Mouse (Mus musculus) lung, postnatal 25 days (tissue): ENCODE results near the gene Cyp17a1.

Source experiments
- DNase-seq: peaks from one replicate; pipeline ENCODE4 v3.0.0; 2022; ENCODE audit warnings: low spot score

Cyp17a1 gene

DNA sequence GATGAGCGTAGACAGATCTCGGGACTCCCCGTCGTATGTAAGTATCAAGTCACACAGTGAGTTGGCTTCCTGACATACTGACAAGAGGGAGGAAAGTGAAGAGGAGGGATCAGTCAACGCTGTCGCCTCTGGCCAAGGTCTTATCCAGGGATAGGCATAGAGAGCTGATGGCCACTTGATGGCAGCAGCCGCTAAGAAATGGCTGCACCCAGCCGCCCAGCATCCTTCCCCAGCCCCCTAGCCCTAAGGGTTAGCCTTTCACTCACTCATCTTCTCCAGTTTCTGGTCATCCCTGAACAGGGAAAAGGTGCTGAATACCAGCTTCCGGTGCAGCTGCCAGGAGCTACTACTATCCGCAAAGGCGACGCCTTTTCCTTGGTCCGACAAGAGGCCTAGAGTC is 2.3 kb downstream of the Cyp17a1 start:
- peak; percentile 32 for DNase-seq

DNA sequence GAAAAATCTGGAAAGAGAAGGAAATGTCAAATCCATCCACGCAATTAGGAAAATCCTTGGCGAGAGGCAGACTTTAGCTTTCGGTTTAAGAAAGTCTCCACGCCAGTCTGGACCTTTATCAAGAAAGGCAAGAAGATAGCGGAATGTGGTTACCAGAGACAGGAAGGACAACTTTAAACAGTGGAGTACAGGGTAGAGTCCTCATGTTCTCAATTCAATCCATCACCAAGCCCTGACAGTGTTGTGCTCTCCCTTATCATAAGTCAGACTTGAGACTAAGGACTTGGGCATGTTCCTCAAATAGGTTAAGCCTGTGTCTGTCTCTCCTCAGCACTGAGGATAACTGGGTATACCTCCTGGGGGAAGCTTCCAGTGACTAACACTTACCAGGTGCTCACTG is 3.2 kb downstream of the Cyp17a1 start:
- DNase-seq = no peak

DNA sequence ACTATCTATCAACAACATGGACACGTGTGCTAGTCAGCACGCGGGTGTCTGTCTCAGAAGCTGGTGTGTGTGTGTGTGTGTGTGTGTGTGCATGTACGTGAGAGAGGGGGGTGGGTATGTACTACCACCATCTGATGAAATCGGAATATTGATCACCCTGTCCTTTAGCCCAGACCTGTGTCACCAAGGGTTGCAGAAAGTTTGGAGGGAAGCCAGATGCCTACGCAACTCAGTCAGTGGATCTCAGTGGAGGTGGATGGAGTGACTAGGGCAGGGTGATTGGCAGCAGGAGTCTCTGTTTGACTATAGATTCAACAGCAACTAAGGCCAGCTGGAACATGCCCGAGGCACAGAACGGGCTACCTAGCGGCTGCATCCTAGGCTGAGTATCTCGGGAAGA is 4.7 kb downstream of the Cyp17a1 start:
- no peak for DNase-seq

DNA sequence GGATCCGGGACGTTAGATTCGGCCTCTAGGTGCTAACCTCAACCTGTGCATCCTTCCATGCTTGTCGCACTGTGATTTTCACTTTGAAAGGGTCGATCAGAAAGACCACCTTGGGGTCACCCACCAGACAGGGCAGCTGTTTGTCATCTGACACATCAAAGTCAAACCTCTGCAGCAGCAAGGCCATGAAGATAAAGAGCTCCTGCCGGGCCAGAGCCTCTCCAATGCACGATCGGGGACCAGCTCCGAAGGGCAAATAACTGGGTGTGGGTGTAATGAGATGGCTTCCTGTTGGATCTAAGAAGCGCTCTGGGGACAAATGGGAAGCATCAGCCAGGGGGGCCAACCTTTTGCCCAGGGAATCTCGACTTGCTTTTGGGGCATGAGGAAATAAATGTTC is 5.7 kb downstream of the Cyp17a1 start:
- DNase-seq = no peak

DNA sequence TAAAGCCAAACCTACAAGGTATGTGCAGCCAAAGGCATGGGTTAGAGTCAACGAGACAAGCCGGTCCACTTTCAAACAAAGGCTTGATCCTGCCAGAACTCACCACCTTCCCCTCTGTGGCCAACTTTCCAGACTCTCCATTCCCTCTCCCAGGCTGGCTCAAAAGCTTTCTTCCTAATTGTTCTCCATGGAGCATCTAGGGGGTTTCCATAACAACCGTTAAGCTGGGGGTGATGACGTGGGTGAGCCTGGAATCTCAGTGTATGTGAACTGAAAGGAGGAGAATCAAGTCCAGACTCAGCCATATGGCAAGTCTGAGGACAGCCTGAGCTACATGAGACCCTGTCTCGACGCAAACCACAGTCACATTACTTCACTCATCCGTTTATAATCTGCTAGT is 7.5 kb downstream of the Cyp17a1 start:
- no peak for DNase-seq

DNA sequence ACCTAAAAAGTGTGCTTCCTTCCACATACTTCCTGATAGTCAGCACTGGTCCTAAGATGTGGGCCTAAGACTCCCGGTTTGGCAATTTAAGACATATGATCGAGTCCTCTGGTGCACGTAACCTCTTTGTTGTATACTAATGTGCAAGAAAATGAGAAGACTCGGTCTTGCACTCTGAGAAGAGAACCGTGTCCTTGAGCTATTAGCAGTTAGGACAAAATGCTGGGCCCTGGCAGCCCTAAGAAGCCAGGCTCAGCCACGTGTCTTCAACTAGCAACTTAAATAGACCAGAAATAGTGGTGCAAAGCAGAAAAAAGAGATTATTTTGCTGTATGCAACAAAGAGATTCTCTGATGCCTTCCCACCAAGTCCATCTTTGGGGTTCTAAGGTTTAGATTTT is 10.2 kb downstream of the Cyp17a1 start:
- DNase-seq = no peak

DNA sequence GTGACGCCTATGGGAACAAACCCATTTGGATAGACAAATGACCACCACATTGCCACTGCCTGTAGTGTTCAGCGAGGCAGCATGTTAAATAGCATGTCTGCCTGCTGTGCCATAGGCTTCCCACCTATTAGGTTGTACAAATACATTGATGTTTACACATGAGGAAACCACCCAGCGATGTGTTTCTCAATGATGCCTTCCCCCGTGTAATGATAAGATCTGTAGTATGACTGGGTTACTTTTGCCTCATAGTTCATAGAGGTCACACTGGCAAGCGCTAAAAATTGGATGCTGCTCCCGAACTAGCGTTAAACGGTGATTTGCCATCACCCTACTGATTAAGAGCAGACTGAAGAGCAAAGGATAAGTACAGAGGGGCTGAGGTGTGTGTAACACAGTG is 10.8 kb downstream of the Cyp17a1 start:
- DNase-seq = no peak

DNA sequence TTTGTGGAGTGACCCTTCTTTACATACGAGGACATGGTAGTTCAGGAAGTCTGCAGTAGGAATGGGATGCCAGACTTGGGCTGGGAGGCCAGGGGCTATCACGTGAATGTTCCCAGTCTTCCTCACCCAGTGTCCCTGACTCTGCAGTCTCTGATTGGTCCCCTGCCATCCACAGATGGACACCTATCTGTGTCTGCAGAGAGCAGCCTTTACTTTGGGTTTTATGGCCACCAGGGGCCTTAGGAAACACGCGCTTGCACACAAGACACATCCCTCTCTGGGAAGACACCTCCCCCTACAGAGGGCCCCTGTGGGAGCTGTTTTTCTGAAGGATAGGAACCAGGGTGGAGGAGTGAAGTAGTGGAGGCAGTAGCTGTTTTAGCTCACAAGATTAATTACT is 11.5 kb downstream of the Cyp17a1 start:
- no peak for DNase-seq

DNA sequence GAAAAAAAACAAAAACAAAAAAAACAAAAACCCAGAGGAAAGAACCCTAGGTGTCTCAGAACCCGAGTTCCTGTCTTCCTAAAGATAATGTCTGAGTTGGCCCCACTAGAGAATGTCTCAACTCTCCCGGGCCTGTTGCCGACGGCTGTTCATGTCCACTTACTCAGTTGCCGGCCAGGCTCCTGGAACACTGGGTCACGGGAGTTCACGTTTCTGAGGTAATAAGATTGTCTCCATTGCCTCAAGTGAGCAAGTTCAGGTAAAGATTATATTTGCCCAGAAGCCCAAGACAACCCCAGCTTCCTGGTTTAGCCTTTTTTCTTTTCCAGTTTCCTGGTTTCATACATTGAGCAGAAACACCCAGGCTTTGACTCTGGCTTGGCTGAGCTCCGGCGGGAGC is 14.1 kb downstream of the Cyp17a1 start:
- DNase-seq = peak; percentile 50

DNA sequence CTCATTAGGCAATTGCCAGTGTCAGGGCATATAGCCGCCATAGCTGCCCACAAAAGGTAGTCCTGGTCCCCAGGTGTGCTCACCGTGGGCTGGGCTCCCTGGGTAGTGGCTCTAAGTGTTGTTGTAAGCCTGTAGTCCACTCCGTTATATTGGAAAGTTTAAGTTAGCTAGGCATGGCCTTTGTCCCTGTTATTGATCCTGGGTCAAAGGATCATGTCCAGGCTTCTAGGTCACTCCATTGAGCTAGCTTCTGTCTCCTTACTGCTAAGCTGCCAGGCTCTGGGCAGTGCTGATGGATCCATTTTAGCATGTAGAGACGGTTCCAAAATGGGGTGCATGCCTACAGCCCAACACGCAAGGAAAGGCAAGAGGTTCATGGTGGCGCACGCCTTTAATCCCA is 14.6 kb downstream of the Cyp17a1 start:
- DNase-seq = no peak

DNA sequence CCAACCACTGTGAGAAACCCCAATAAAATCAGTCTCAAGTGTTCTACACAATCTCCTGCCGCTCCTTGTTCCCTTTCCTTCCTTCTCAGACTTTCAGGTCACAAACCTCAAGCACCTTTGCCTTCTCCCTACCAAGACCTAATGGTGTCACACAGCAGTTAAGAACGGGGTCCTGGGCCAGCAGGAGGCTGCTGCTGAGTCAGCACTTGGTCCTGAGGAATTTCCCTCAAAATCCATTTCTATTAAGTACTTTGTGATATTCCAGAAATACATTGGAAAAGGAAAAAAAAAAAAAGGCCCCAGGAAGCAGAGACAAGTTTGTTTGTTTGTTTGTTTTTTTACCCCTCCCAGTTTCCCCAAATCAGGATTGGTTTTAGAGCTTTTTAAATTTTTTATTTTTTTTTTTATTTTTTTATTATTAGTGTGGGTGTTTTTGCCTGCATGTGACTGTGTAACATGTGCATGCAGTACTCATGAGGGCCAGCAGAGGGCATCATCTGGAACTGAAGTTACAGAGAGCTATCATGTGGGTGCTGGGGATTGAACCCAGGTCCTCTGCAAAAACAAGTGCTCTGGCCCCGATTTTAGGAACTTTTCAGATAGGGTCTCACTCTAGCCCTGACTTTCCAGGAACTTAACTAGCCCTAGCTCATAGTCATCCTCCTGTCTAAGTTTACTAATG is 15.5 kb downstream of the Cyp17a1 start:
- DNase-seq = no peak

DNA sequence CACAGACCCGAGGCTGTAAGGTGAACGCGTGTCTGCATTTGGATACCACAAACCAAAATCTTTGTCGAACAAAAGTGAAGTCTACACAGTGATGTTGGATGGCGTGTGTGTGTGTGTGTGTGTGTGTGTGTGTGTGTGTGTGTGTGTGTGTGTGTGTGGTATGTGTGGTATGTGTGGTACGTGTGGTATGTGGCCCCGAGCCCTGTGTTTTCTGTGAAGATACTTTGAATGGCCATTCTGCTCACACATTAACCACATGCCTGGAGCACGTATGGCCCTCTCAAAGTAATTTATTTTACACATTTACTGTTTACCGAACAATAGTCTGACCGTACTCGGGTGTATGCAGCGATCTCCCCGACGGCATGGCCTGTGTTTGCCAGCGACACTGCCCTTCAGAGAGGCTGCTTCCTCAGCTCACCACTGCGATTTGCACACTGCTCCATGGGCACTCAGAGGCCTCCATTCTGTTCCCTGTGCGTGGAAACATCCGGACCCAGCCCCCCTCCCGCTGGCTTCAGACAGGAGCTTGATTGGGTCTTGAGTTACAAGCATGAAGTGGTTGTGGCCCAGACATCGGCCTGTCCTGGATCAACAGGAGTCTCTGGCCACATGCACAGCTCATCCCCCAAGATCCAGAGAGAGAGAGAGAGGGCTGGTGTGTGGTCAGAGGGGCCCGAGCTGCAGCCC is 16.7 kb downstream of the Cyp17a1 start:
- no peak for DNase-seq

DNA sequence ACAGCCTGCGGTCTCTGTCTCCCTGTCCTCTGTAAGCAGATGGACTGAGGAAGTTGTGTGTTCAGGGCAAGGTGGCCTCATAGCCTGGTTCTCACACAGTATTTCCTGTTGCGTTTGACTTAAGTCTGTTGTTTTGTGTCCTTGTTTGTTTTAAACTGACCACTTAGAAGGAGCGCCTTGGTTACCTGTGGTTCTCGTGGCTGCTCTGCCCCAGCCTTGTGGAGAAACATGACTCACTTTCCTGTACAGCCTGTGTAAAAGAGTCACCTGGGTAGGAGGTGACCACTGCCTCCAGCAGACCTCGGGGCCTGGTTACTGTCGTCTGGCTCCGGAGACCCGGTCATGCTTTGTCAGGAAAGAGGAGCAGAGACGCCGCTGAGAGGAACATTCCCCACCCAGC is 17.3 kb downstream of the Cyp17a1 start:
- DNase-seq = no peak

DNA sequence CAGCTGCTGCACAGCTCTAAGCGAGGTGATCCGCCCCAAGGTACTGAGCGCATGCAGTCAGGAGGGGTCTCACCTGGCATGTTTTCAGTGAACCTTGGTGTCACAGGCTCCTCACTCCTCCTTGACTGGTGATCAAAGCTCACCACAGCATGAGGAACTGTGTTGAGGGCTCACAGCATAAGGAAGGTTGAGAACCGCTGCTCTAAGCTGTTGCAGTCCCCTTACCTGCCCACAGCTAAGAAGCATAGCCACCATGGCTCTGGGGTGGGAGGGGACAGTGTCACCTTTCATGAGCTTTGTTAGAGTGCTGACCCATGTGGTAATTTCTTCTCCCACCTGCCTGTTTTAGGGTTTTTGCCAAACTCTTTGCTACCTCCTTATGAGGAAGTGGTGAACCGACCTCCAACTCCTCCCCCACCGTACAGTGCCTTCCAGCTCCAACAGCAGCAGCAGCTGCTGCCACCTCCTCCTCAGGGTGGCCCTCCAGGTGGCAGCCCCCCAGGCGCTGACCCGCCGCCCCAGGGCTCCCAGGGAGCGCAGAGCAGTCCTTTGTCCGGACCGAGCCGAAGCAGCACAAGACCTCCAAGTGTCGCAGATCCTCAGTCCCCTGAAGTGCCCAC is 19.2 kb downstream of the Cyp17a1 start:
- DNase-seq = no peak

DNA sequence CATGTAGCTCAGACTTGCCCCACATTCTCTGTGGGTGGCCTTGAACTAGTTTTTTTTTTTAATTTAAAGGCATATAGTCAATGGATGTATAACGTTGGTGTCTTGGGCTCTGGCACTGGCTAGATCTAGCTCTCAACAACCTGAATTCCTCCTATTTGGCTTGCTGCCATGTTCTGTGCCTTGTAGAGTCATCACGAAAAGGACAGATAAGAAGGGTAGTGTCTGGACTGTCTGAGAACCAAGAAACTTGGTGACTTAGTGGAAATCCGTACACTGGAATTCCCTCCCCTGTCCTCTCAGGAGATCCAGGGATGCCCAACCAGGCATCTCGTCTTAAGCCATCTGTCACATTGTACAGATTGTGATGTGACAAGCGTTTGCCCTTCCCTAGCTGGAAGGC is 19.8 kb downstream of the Cyp17a1 start:
- DNase-seq = no peak

DNA sequence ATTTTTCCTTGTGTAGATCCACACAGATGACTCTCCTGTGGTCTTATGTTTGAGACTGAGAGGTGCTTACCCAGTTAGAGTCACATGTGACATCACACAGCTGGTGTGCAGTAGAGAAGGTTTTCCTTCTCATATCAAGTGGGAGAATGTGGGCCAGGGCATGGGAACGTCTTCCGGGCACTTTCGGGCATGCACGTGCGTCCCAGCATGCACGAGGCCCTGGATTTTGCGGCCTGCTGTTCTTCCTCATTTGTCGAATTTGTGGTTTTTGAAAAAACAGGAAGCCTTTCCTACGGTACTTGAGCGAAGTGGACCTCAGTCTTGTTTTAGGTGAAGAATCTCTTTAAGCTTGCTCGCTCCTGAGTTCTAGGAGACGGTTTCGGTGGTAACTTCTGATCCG is 24.4 kb downstream of the Cyp17a1 start:
- DNase-seq = no peak

DNA sequence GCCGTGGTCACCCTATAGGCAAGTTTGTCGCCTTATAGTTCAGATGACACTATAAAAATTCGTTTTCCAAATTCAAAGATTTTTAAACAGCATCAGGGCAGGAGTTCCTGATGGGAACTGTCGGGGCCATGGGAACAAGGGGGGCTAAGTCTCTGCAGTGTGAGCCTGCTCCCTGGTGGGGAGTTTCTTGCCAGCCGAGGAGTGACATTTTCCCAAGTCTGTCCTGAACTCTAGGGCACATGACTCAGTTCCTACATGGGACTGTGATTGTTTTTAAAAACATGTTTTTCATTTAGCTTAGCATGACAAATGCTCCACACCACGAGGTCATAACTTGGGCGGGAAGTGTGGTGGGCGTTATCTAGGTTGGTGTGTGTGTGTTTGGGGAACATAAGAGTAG is 25.1 kb downstream of the Cyp17a1 start:
- no peak for DNase-seq

DNA sequence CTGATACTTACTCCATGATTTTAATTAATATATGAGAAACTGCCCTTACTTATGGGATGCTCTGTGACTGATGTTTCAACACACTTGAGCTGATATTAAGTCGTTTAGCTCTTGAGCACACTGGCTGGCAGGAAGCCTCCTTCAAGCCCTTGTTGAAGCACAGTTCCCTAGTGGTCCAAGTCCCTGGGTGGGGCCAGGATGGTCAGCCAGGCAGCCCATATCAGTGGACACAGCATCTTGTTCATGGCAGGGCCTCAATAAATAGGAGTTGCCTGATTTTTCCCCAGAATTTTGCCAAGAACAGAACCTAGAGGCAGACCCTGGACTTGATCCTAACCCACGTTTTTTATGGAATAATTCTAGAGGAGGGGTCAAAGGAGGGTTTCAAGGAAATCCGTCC is 25.7 kb downstream of the Cyp17a1 start:
- no peak for DNase-seq

DNA sequence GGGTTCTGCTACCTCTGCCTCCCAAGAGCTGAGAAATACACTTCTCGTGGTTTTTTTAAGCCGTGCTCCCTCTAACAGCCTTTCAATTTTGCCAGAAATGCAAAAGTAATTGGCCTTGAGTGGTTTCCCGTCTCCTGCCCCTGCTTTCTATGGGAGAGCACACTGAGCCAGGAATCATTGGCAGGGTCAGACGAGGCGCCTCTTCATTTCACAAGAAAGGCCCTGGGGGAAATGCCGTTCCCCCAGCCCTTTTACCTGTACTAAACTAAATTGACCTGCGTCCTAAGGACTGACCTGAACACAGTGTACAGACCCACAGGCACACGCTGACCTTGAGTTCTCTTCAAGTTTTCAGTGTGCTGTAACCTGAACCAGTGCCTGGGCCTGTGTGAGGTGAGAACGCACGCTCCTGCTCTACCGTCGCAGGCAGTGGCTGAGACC is 26.9 kb downstream of the Cyp17a1 start:
- no peak for DNase-seq

DNA sequence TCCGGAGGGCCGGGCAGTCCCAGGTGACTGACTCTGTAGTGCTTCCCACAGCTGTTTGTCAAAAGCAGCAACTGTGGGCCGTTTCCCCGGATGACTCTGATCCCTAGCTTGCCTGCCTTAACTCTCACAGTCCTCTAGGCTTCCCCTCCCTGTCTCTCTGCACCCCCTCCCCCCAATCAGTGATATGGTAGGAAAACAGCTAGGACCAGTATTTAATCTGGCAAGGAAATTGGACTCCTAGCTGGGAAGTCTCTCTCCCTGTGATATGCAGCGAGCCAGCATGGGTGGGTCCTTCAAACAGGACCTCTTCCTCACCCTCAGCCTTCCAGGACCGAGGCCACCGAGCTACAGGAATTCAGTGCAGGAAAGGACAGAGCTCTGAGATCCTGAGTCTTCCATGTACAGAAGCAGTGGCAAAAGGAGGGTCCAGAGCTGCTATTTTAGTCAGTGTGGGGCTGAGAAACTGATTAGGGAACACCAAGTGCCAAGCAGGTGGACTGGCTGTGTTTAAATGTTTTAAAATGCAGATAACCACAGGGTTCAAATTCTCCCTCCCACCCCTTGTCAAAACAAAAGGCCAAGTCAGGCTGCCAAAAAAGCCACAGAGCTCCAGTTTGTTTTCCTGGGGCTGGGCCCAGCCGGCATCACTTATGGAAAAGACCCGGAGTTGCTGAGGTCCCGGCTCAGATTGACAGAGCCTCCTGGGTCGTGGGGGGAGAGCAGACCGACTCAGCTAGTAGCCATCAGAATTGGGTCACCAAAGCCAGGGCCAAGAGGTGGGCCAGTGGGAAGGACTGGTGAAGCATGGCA is 28.0 kb downstream of the Cyp17a1 start:
- peak; percentile 60 for DNase-seq

DNA sequence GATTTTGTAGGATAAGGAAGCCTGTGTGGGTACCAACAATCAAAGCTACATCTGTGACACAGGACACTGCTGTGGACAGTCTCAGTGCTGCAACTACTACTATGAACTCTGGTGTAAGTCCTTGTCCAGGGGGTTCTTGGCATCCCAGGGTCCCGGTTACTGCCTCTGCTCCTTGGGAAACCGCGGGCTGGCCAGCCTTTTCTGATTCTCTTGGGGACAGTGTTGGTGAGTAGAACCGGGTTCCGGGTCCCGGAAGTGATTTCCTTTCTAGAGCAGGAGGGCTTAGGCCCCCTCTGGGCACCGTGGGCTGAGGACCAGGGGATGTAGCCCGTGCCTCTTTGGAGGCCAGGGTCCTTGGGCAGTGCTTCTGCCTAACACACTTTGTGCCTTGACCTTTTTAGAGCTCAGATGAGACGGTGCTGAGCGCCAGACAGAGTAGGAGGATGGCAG is 28.6 kb downstream of the Cyp17a1 start:
- DNase-seq = no peak

DNA sequence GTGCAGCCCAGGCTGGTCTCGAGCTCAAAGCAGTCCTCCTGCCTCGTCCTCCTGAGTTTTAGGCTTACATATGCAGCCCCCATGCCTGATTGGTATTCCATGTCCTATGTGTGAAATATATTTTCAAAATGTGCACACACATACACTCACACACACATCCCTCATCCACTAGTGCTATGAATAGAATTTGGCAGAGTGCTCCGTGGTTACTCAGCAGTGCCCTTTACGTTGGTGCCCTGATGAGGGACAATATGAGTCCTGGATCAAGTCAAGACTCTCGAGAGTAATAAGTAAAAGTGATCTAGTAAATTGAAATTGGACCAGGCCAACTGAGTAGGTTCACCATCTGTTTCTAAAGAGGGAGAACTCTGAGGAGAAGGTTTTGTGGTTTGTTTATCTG is 29.7 kb downstream of the Cyp17a1 start:
- DNase-seq = no peak
